Mouse (Mus musculus) liver, embryonic 15.5 days (tissue): ENCODE results near the gene Jmjd8. TPM values are rescaled to one million over a fixed set of nuclear protein-coding genes. Genes with fewer than 3 reads are reported as not detected.

Source experiments
- ATAC-seq: fragments of 200-750 bp; cut with Nextera tagmentation; 2 replicates; pipeline ENCODE4 v1.8.0; 2017; ENCODE audit warnings: moderate number of reproducible peaks, mild to moderate bottlenecking, moderate library complexity; ENCODE audit not compliant: insufficient read depth
- H3K27ac ChIP-seq: fragments of 300-500 bp; sonication (generic); replicated peaks from 2 replicates; pipeline ENCODE4 v1.5.1; 2015; ENCODE audit warnings: mild to moderate bottlenecking, inconsistent platforms
- H3K27me3 ChIP-seq: fragments of 300-500 bp; sonication (generic); 2 replicates; pipeline ENCODE4 v1.6.1; 2015; ENCODE audit warnings: mild to moderate bottlenecking, inconsistent platforms
- H3K36me3 ChIP-seq: fragments of 300-500 bp; sonication (generic); replicated peaks from 2 replicates; pipeline ENCODE4 v1.6.1; 2015; ENCODE audit warnings: moderate library complexity, mild to moderate bottlenecking, inconsistent platforms
- H3K4me1 ChIP-seq: fragments of 300-500 bp; sonication (generic); replicated peaks from 2 replicates; pipeline ENCODE4 v1.6.1; 2015; ENCODE audit warnings: inconsistent platforms
- H3K4me2 ChIP-seq: fragments of 300-500 bp; sonication (generic); 2 replicates; pipeline ENCODE4 v1.6.1; 2015; ENCODE audit warnings: moderate library complexity, mild to moderate bottlenecking, inconsistent platforms
- H3K4me3 ChIP-seq: fragments of 300-500 bp; sonication (generic); replicated peaks from 2 replicates; pipeline ENCODE4 v1.5.1; 2015; ENCODE audit warnings: mild to moderate bottlenecking, inconsistent platforms
- H3K9ac ChIP-seq: fragments of 300-500 bp; sonication (generic); 2 replicates; pipeline ENCODE4 v1.6.1; 2015; ENCODE audit warnings: moderate library complexity, mild to moderate bottlenecking, inconsistent platforms
- H3K9me3 ChIP-seq: fragments of 300-500 bp; sonication (generic); replicated peaks from 2 replicates; pipeline ENCODE4 v1.6.1; 2016; ENCODE audit warnings: inconsistent platforms
- WGBS: fragments of 180-500 bp; shearing (Covaris S2); methylation state at CpG from one replicate; pipeline ENCODE4 v1.1.7; 2015; ENCODE audit warnings: mixed read lengths; ENCODE audit not compliant: insufficient replicate concordance; 5-methylcytosine and 5-hydroxymethylcytosine counted together
- microRNA-seq: library from miRNA; unstranded; fragments of <30 nt; microRNA quantifications from one replicate; pipeline ENCODE4, GENCODE M21; 2016
- polyA plus RNA-seq: library from polyadenylated mRNA; unstranded; fragments of >200 nt; fragmentation: Nextera tagmentation; extraction: Ambion mirVana; gene quantifications from 2 replicates; pipeline ENCODE4 v1.2.1, GENCODE M21; 2015

The Jmjd8 gene
- polyA plus RNA-seq, 1 experiment from 2014 or later = 19.6 TPM

- Histone ChIP-seq H3K9ac (no peak overlapping the region), H3K36me3 (peaks cover 38% of the 10 kb centered on the region), H3K4me2 (no peak overlapping the region), H3K4me1 (peaks cover 63% of the 10 kb centered on the region), H3K4me3 (no peak overlapping the region), H3K27me3 (no peaks in the 10 kb centered on the region), H3K9me3 (no peaks in the 10 kb centered on the region), H3K27ac (peak overlapping the region; percentile 14; the same call in 1 of the 2 replicates)
- ATAC-seq = no peak
- 35% methylated on average over 5 of the region's 5 CpGs for WGBS
Observed at GRCm38 (mm10) chr17:25880913-25881641, 52.4 kb downstream of the Jmjd8 start.

Small RNAs within 50 kb of the gene (microRNA-seq; reads per million reads assigned to microRNA genes)
- gene Mir3082 (0.76 reads per million), gene Mir6966 (1.3 reads per million)

Other genes with a start within 250 kb of the Jmjd8 start
- 10.1 and 13.0 TPM in 2 replicates for gene Lmf1, start 249.8 kb upstream of the Jmjd8 start, polyA plus RNA-seq
- not detected in 2 replicates for gene Gng13, start 111.7 kb upstream of the Jmjd8 start, polyA plus RNA-seq
- gene Chtf18, start 101.4 kb upstream of the Jmjd8 start, polyA plus RNA-seq = 21.1 and 24.2 TPM in 2 replicates
- 6.4 and 6.6 TPM in 2 replicates for gene Rpusd1, start 101.2 kb upstream of the Jmjd8 start, polyA plus RNA-seq
- not detected in 2 replicates for gene Mslnl, start 92.8 kb upstream of the Jmjd8 start, polyA plus RNA-seq
- gene Msln, start 74.5 kb upstream of the Jmjd8 start, polyA plus RNA-seq = 2.5 and 2.7 TPM in 2 replicates
- gene Narfl, start 55.1 kb upstream of the Jmjd8 start, polyA plus RNA-seq = 13.2 and 14.8 TPM in 2 replicates
- gene Haghl, start 43.2 kb upstream of the Jmjd8 start, polyA plus RNA-seq = 5.6 and 7.4 TPM in 2 replicates
- 0.03 and 0.07 TPM in 2 replicates for gene Ccdc78, start 42.3 kb upstream of the Jmjd8 start, polyA plus RNA-seq
- gene Fam173a, start 36.0 kb upstream of the Jmjd8 start, polyA plus RNA-seq = 54.9 and 59.6 TPM in 2 replicates
- gene AC134908.4, start 33.2 kb upstream of the Jmjd8 start, polyA plus RNA-seq = not detected in 2 replicates
- gene Metrn, start 31.7 kb upstream of the Jmjd8 start, polyA plus RNA-seq = 15.5 and 18.2 TPM in 2 replicates
- gene Fbxl16, start 19.8 kb upstream of the Jmjd8 start, polyA plus RNA-seq = 0.07 and 0.12 TPM in 2 replicates
- 11.7 and 13.0 TPM in 2 replicates for gene Wdr24, start 5.2 kb upstream of the Jmjd8 start, polyA plus RNA-seq
- gene Stub1, start 4.5 kb downstream of the Jmjd8 start, polyA plus RNA-seq = 114 and 130 TPM in 2 replicates
- gene Rhbdl1, start 8.4 kb downstream of the Jmjd8 start, polyA plus RNA-seq = 0.25 and 0.48 TPM in 2 replicates
- 0.46 and 0.52 TPM in 2 replicates for gene Gm20683, start 12.9 kb downstream of the Jmjd8 start, polyA plus RNA-seq
- gene Rhot2, start 16.0 kb downstream of the Jmjd8 start, polyA plus RNA-seq = 10.8 and 12.6 TPM in 2 replicates
- 8.1 and 9.3 TPM in 2 replicates for gene Wdr90, start 32.6 kb downstream of the Jmjd8 start, polyA plus RNA-seq
- gene Mcrip2, start 39.9 kb downstream of the Jmjd8 start, polyA plus RNA-seq = 37.3 and 39.3 TPM in 2 replicates
- 46.4 and 49.4 TPM in 2 replicates for gene Mettl26, start 46.2 kb downstream of the Jmjd8 start, polyA plus RNA-seq
- gene Wfikkn1, start 52.0 kb downstream of the Jmjd8 start, polyA plus RNA-seq = 0.35 and 0.59 TPM in 2 replicates
- 6.6 and 8.4 TPM in 2 replicates for gene Rab40c, start 90.9 kb downstream of the Jmjd8 start, polyA plus RNA-seq
- 156 and 174 TPM in 2 replicates for gene Pigq, start 116.1 kb downstream of the Jmjd8 start, polyA plus RNA-seq
- gene Nhlrc4, start 116.1 kb downstream of the Jmjd8 start, polyA plus RNA-seq = 6.1 and 6.7 TPM in 2 replicates
- 0.23 and 0.37 TPM in 2 replicates for gene A930017K11Rik, start 123.7 kb downstream of the Jmjd8 start, polyA plus RNA-seq
- 9.7 and 11.4 TPM in 2 replicates for gene Capn15, start 156.9 kb downstream of the Jmjd8 start, polyA plus RNA-seq
- 2.1 and 2.3 TPM in 2 replicates for gene Rab11fip3, start 240.7 kb downstream of the Jmjd8 start, polyA plus RNA-seq